Mouse (Mus musculus): ENCODE measurements at regions not wholly inside any gene's neighbourhood (a gene's known extent, or its start where the extent isn't known, plus 50 kb on each side); places are given as distances from the start of the nearest gene placed in this dataset.

- no peak for DNase-seq (ENCODE audit: low spot score)
These were observed 314.1 kb upstream of the Fam19a5 start for GRCm38 (mm10) chr15:87229951-87230350.

GRCm38 (mm10) chr15:87236096-87236495, 308.0 kb upstream of the Fam19a5 start:
- DNase-seq (ENCODE audit: low spot score), result no peak

- DNase-seq (ENCODE audit: low spot score), result no peak
These were observed 305.0 kb upstream of the Fam19a5 start for GRCm38 (mm10) chr15:87239057-87239456.

- no peak for DNase-seq (ENCODE audit: low spot score)
These were observed 282.6 kb upstream of the Fam19a5 start for GRCm38 (mm10) chr15:87261497-87261896.

- no peak for DNase-seq (ENCODE audit: low spot score)
These were observed 279.2 kb upstream of the Fam19a5 start for GRCm38 (mm10) chr15:87264906-87265305.

GRCm38 (mm10) chr15:87290987-87291529, 253.0 kb upstream of the Fam19a5 start:
- DNase-seq (ENCODE audit: low spot score), result no peak

GRCm38 (mm10) chr15:87319896-87320295, 224.2 kb upstream of the Fam19a5 start:
- DNase-seq (ENCODE audit: low spot score), result no peak

- DNase-seq (ENCODE audit: low spot score), result no peak
These were observed 222.8 kb upstream of the Fam19a5 start for GRCm38 (mm10) chr15:87321067-87321985.

GRCm38 (mm10) chr15:87325389-87325788, 218.7 kb upstream of the Fam19a5 start:
- DNase-seq (ENCODE audit: low spot score), result no peak

GRCm38 (mm10) chr15:87326281-87326680, 217.8 kb upstream of the Fam19a5 start:
- DNase-seq (ENCODE audit: low spot score), result no peak

- DNase-seq (ENCODE audit: low spot score), result no peak
These were observed 211.7 kb upstream of the Fam19a5 start for GRCm38 (mm10) chr15:87332441-87332840.

GRCm38 (mm10) chr15:87333527-87333926, 210.6 kb upstream of the Fam19a5 start:
- DNase-seq (ENCODE audit: low spot score), result no peak

GRCm38 (mm10) chr15:87334430-87334829, 209.7 kb upstream of the Fam19a5 start:
- no peak for DNase-seq (ENCODE audit: low spot score)

GRCm38 (mm10) chr15:87335324-87335723, 208.8 kb upstream of the Fam19a5 start:
- DNase-seq (ENCODE audit: low spot score), result no peak

GRCm38 (mm10) chr15:87335737-87336136, 208.4 kb upstream of the Fam19a5 start:
- no peak for DNase-seq (ENCODE audit: low spot score)

- DNase-seq (ENCODE audit: low spot score), result no peak
These were observed 204.2 kb upstream of the Fam19a5 start for GRCm38 (mm10) chr15:87339904-87340303.

- DNase-seq (ENCODE audit: low spot score), result no peak
These were observed 201.4 kb upstream of the Fam19a5 start for GRCm38 (mm10) chr15:87342656-87343055.

- DNase-seq (ENCODE audit: low spot score), result no peak
These were observed 198.3 kb upstream of the Fam19a5 start for GRCm38 (mm10) chr15:87345826-87346225.

- no peak for DNase-seq (ENCODE audit: low spot score)
These were observed 194.4 kb upstream of the Fam19a5 start for GRCm38 (mm10) chr15:87349533-87350247.

- DNase-seq (ENCODE audit: low spot score), result no peak
These were observed 191.3 kb upstream of the Fam19a5 start for GRCm38 (mm10) chr15:87352812-87353211.

- DNase-seq (ENCODE audit: low spot score), result no peak
These were observed 190.2 kb upstream of the Fam19a5 start for GRCm38 (mm10) chr15:87353886-87354285.

GRCm38 (mm10) chr15:87360457-87360856, 183.6 kb upstream of the Fam19a5 start:
- no peak for DNase-seq (ENCODE audit: low spot score)

Data from urinary bladder, postnatal 14 days (tissue).